Mouse (Mus musculus) limb, embryonic 15.5 days (tissue): Measurements from ENCODE around the gene Olfr463. TPM values are rescaled to one million over a fixed set of nuclear protein-coding genes. Genes with fewer than 3 reads are reported as not detected.

Experiments
- ATAC-seq: fragments of 200-750 bp; cut with Nextera tagmentation; 2 replicates; pipeline ENCODE4 v1.8.0; 2017; ENCODE audit warnings: low read depth, moderate TSS enrichment; ENCODE audit not compliant: insufficient number of reproducible peaks, low FRiP score, low TSS enrichment
- H3K27ac ChIP-seq: fragments of 300-500 bp; sonication (generic); 2 replicates; pipeline ENCODE4 v1.5.1; 2015; ENCODE audit warnings: moderate library complexity, mild to moderate bottlenecking, inconsistent platforms
- H3K27me3 ChIP-seq: fragments of 300-500 bp; sonication (generic); 2 replicates; pipeline ENCODE4 v1.6.1; 2015; ENCODE audit warnings: inconsistent platforms
- H3K36me3 ChIP-seq: fragments of 300-500 bp; sonication (generic); 2 replicates; pipeline ENCODE4 v1.6.1; 2015; ENCODE audit warnings: inconsistent platforms
- H3K4me1 ChIP-seq: fragments of 300-500 bp; sonication (generic); 2 replicates; pipeline ENCODE4 v1.6.1; 2015; ENCODE audit warnings: inconsistent platforms
- H3K4me2 ChIP-seq: fragments of 300-500 bp; sonication (generic); 2 replicates; pipeline ENCODE4 v1.6.1; 2015; ENCODE audit warnings: mild to moderate bottlenecking, inconsistent platforms
- H3K4me3 ChIP-seq: fragments of 300-500 bp; sonication (generic); 2 replicates; pipeline ENCODE4 v1.5.1; 2015; ENCODE audit warnings: mild to moderate bottlenecking, inconsistent platforms
- H3K9ac ChIP-seq: fragments of 300-500 bp; sonication (generic); 2 replicates; pipeline ENCODE4 v1.6.1; 2015; ENCODE audit warnings: inconsistent platforms
- H3K9me3 ChIP-seq: fragments of 300-500 bp; sonication (generic); 2 replicates; pipeline ENCODE4 v1.6.1; 2016; ENCODE audit warnings: inconsistent platforms
- WGBS: fragments of 180-500 bp; shearing (Covaris S2); methylation state at CpG from one replicate; pipeline ENCODE4 v1.1.7; 2015; 5-methylcytosine and 5-hydroxymethylcytosine counted together
- polyA plus RNA-seq: library from polyadenylated mRNA; unstranded; fragments of >200 nt; fragmentation: Nextera tagmentation; extraction: Ambion mirVana; gene quantifications from 2 replicates; pipeline ENCODE4 v1.2.1, GENCODE M21; 2015

Olfr463 gene
- not detected in 2 replicates for polyA plus RNA-seq

DNA sequence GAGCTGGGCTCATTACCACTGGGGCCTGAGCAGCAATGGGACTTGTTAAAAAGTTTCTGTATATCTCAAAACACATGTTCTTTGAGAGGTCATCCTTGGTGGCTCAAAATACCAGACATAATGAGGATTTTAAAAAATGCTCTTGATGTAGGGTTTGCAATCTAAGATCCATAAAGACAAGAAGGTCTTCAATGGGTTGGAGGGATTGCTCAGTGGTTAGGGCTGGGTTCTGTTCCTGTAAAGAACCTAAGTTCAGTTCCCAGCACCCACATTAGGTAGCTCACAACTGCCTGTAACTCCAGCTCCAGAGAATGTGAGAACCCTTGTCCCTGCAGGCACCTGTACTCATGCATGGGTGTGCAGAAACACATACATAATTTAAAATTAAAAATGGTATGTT, at the start of gene Olfr463:
Gene Olfr463 (minus strand): TSS at position 101 of the 400 bp plus-strand sequence.
- no peak within 1 kb of the TSS for H3K9ac ChIP-seq
- no peak within 1 kb of the TSS for H3K4me3 ChIP-seq
- H3K36me3 ChIP-seq = no peaks in the 10 kb centered on the region
- no peaks in the 10 kb centered on the region; the same call in 1 of the 2 replicates for H3K9me3 ChIP-seq
- H3K4me2 ChIP-seq = no peak within 1 kb of the TSS
- no peak within 1 kb of the TSS for H3K27ac ChIP-seq
- H3K4me1 ChIP-seq = no peaks in the 10 kb centered on the region
- H3K27me3 ChIP-seq = peaks cover 3% of the 10 kb centered on the region; the same call in 1 of the 2 replicates
- ATAC-seq = no peak

DNA sequence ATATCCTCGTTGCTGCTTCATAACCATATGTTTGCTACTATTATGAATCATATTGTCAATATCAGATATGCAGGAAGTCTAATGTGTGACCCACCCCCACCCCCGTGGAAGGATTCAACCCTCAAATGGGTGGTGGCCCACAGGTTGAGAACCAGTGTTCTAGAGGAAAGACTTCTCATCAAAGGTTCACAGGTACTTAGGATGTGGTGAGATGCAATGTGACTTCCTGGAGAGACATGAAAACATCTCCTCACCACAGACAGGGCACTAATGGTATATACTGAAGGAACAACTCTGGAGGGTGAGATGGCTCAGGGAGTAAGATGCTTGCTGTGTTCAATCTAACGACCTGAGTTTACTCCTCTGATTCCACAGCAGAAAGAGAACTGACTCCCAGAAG, 38.3 kb upstream of the Olfr463 start:
- no peaks in the 10 kb centered on the region for H3K27me3 ChIP-seq
- H3K9ac ChIP-seq = no peak overlapping the region
- no peaks in the 10 kb centered on the region for H3K9me3 ChIP-seq
- ATAC-seq = no peak
- no peaks in the 10 kb centered on the region for H3K36me3 ChIP-seq
- H3K4me2 ChIP-seq = no peak overlapping the region
- no peaks in the 10 kb centered on the region for H3K4me1 ChIP-seq
- H3K4me3 ChIP-seq = no peak overlapping the region
- WGBS = 76% methylated on average over 3 of the region's 3 CpGs
- H3K27ac ChIP-seq = no peak overlapping the region

DNA sequence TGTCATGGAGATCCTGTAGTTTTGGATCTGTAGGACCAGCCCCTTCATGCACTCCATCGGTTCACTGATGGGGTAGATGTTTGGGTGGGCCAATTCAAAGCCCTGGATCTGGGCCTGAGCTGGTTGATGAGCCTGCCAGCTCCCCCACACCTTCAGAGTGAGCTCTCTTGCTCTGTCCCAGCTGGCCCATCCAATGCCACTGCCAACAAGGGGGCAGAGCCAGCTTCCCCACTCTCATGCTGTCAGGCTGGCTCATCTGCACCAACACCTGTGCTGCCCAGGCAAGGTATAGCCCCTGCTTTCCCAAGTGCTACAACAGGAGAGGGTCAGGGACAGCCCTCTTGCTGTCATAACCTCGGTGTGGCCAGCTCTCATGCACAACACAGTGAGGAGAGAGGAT, 36.5 kb upstream of the Olfr463 start:
- Histone ChIP-seq H3K36me3 (no peaks in the 10 kb centered on the region), H3K27ac (no peak overlapping the region), H3K9me3 (no peaks in the 10 kb centered on the region), H3K4me1 (no peaks in the 10 kb centered on the region), H3K27me3 (no peaks in the 10 kb centered on the region), H3K9ac (no peak overlapping the region), H3K4me3 (no peak overlapping the region), H3K4me2 (no peak overlapping the region)
- WGBS = 60% methylated on average over 2 of the region's 2 CpGs
- no peak for ATAC-seq

DNA sequence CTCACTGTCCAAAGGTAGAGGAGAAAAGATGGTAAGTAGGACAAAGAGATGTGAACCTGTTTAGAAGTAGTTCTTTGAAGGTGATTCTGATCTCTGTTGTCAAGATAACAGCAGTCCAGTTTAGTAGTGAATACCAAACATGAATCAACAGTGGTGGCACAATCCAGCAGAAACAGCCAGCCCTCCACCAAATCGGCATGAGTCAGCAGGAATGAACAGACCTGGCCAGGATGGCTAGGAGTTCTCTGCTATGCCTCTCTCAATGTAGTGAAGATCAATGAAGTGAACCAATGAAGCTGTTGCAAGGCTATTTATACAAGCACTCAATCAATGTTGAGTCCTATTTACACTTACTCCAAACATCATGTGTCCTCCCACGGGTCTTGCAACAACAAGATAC, 33.2 kb upstream of the Olfr463 start:
- Histone ChIP-seq H3K27me3 (no peaks in the 10 kb centered on the region), H3K4me3 (no peak overlapping the region), H3K4me2 (no peak overlapping the region), H3K36me3 (no peaks in the 10 kb centered on the region), H3K9ac (no peak overlapping the region), H3K9me3 (no peaks in the 10 kb centered on the region), H3K27ac (no peak overlapping the region), H3K4me1 (no peaks in the 10 kb centered on the region)
- 88% methylated on average over 2 of the region's 2 CpGs for WGBS
- no peak for ATAC-seq

DNA sequence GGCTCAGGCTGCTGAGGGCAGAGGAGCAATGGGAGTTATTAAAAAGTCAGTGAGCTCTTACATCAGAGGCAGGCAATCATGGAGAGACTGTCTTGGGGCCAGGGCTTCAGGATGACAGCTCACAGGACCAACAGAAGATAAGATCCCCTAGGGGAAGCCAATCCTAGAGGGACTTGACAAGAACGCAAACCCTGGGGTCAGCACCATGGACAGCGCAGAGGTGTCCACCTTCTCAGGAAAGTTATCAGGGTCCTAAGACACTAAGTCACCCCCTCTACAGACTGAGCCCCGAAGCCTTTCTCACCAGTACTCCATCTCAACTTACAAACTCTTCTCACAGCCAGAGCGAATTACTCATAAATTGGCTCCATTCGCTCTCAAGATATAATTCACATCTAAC, 23.8 kb upstream of the Olfr463 start, which contains the start of gene Olfr464:
Gene Olfr464 (minus strand): TSS at position 2 of the 400 bp plus-strand sequence.
- Histone ChIP-seq H3K27ac (no peak within 1 kb of the TSS), H3K9me3 (no peaks in the 10 kb centered on the region), H3K36me3 (no peaks in the 10 kb centered on the region), H3K4me2 (no peak within 1 kb of the TSS), H3K27me3 (no peaks in the 10 kb centered on the region), H3K9ac (no peak within 1 kb of the TSS), H3K4me1 (no peaks in the 10 kb centered on the region), H3K4me3 (no peak within 1 kb of the TSS)
- no peak for ATAC-seq
- 33% methylated on average over 5 of the region's 5 CpGs for WGBS

DNA sequence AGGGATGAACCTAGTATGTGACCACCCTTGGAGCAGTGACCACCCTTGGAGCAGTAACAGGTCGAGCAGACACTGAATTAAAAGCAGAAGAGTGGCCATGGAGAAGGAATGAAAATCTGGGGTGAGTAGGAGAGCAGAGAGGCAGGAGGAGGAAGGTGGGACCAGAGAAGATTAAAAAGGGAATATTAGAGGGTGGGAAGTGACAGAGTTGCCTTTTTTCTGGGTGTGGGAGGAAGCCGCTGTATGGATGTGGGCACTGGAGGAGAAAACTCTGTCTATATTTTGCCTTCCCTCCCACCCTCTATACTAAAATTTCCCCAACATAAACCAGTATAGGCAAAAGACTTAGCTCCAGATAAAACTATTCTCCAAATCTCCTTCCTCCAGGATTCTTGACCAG, 23.1 kb upstream of the Olfr463 start:
- Histone ChIP-seq H3K4me2 (no peak overlapping the region), H3K27me3 (no peaks in the 10 kb centered on the region), H3K27ac (no peak overlapping the region), H3K4me3 (no peak overlapping the region), H3K4me1 (no peaks in the 10 kb centered on the region), H3K36me3 (no peaks in the 10 kb centered on the region), H3K9ac (no peak overlapping the region), H3K9me3 (no peaks in the 10 kb centered on the region)
- no peak for ATAC-seq
- WGBS = 69% methylated on average over 2 of the region's 2 CpGs

DNA sequence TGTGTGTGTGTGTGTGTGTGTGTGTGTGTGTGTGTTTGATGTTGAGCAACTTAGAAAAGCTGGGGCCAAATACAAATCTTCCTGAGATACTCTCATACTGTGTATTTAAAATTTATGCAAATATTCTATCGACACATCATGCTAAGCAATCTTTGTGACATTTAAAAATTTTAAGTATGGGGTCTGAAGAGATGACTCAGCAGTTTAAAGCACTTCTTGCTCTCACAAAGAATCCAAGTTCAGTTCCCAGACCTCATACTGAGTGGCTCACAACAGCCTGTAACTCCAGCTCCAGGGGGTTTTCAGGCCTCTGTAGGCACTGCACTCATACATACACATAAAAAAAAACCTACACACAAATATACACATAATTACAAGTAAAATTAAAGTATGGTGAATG, 18.8 kb upstream of the Olfr463 start:
- no peak overlapping the region for H3K4me2 ChIP-seq
- no peak overlapping the region for H3K4me3 ChIP-seq
- no peaks in the 10 kb centered on the region for H3K36me3 ChIP-seq
- WGBS = 77% methylated on average over 1 of the region's 1 CpGs
- no peaks in the 10 kb centered on the region for H3K27me3 ChIP-seq
- no peak for ATAC-seq
- no peak overlapping the region for H3K9ac ChIP-seq
- no peaks in the 10 kb centered on the region for H3K4me1 ChIP-seq
- no peak overlapping the region for H3K27ac ChIP-seq
- no peaks in the 10 kb centered on the region for H3K9me3 ChIP-seq

DNA sequence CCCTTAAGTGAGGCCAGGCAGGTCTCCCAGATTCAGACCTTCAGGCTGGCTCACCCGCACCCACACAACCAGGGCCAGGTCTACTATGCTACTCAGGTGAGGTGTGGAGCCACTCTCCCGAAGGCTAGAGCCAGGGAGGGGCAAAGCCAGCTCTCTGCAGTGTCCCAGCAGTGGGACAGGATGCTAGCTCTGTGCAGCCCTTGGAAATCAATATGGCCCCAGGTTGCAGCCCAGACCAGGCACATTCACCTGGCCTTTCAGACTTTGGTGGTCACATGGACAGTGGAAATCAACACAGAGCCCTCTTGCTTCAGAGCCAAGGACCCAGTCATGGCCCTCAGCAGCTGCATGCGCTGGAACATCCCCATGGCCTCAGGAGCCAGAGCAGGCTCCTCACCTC, 7.1 kb upstream of the Olfr463 start:
- 78% methylated on average over 3 of the region's 3 CpGs for WGBS
- H3K4me3 ChIP-seq = no peak overlapping the region
- H3K9ac ChIP-seq = no peak overlapping the region
- no peaks in the 10 kb centered on the region for H3K4me1 ChIP-seq
- H3K27me3 ChIP-seq = no peaks in the 10 kb centered on the region
- no peaks in the 10 kb centered on the region for H3K36me3 ChIP-seq
- no peaks in the 10 kb centered on the region; the same call in 1 of the 2 replicates for H3K9me3 ChIP-seq
- no peak overlapping the region for H3K27ac ChIP-seq
- ATAC-seq = no peak
- H3K4me2 ChIP-seq = no peak overlapping the region

DNA sequence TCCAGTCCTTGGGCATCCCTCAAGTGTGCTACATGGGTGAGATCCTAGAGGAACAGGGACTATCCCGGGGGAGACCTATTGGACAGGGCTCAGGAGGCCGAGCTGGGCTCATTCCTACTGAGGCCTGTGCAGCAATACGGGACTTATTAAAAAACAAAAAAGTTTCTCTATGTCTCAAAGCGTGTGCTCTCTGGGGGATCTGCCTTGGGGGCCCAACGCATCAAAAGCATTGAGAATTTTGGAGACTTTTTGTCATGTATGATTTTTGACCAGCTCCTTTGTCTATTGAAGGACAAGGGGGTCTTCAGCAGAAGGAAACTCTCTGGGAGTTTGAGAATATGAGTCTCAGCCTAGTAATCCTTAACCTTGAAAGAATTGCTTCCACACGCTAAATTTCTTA, 5.0 kb downstream of the Olfr463 start, which contains the start of gene Olfr462:
Gene Olfr462 (minus strand): TSS at position 101 of the 400 bp plus-strand sequence.
- Histone ChIP-seq H3K27me3 (no peaks in the 10 kb centered on the region), H3K27ac (no peak within 1 kb of the TSS), H3K9ac (no peak within 1 kb of the TSS), H3K4me2 (no peak within 1 kb of the TSS), H3K4me3 (no peak within 1 kb of the TSS), H3K36me3 (no peaks in the 10 kb centered on the region), H3K9me3 (no peaks in the 10 kb centered on the region), H3K4me1 (no peaks in the 10 kb centered on the region)
- 84% methylated on average over 6 of the region's 6 CpGs for WGBS
- ATAC-seq = no peak

DNA sequence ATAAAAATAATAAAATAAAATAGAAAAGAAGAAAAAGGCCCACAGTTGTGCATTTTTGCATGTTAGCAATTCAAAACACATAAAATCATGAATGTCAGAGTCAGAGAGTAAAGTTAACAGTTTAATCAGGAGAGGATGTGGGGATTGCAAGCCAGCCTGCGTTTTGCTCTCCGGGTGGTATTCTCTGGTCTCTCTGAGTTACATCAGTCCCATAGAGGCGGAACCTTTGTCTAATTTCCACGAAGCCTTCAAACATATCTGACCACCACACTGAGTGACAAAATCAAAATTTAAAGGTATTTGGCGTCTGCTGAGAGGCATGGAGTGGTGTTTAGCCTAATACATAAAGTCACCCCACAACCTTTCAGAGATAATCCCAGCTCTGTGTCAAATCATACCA, 12.3 kb downstream of the Olfr463 start:
- peaks cover 4% of the 10 kb centered on the region; the same call in 1 of the 2 replicates for H3K4me1 ChIP-seq
- no peaks in the 10 kb centered on the region for H3K9me3 ChIP-seq
- no peak overlapping the region for H3K4me2 ChIP-seq
- no peak overlapping the region for H3K27ac ChIP-seq
- no peaks in the 10 kb centered on the region for H3K36me3 ChIP-seq
- H3K4me3 ChIP-seq = no peak overlapping the region
- H3K9ac ChIP-seq = no peak overlapping the region
- WGBS = 73% methylated on average over 5 of the region's 5 CpGs
- no peak for ATAC-seq
- no peaks in the 10 kb centered on the region for H3K27me3 ChIP-seq

DNA sequence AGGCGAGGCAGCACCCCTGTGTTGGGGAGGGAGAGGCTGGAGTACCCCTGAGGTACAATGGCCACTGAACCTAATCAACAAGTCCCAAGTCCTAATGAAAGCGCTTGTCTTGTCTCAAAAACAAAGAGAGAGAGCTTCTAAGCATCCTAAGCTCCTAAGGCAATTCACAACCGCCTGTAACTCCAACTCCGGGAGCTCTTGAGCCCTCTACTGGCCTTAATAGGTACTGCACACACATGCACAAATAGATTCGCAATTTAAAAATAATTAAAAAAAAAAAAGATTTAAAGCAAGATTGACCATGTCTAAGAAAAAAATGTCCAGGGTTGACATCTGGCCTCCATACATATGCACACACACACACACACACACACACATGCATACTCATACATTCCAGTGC, 13.7 kb downstream of the Olfr463 start:
- no peak for ATAC-seq
- no peak overlapping the region for H3K27ac ChIP-seq
- peaks cover 9% of the 10 kb centered on the region; the same call in 1 of the 2 replicates for H3K4me1 ChIP-seq
- no peak overlapping the region for H3K9ac ChIP-seq
- H3K9me3 ChIP-seq = no peaks in the 10 kb centered on the region
- H3K36me3 ChIP-seq = no peaks in the 10 kb centered on the region
- WGBS = 40% methylated on average over 5 of the region's 5 CpGs
- H3K4me3 ChIP-seq = no peak overlapping the region
- H3K4me2 ChIP-seq = no peak overlapping the region
- H3K27me3 ChIP-seq = no peaks in the 10 kb centered on the region

DNA sequence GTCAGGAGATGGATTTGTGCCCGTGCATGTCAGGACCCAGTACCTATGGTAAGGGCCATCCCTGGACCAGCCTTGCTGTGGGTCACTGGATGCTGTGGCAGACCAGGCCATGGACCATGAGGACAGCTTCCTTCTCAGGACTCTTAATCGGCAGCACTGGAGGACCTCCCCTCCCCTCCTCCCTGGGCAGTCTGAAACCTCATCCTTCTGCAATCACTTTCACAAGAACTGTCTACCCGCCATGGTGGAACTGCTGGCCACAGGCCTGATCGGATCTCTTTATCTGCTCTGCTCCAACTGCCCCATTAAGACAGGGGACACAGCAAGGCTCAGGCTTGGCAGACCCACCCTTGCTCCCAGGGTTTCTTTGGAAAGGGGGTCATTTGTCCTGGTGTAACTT, 15.5 kb downstream of the Olfr463 start:
- Histone ChIP-seq H3K4me3 (no peak overlapping the region), H3K4me2 (no peak overlapping the region), H3K27me3 (no peaks in the 10 kb centered on the region), H3K9ac (no peak overlapping the region), H3K4me1 (peaks cover 9% of the 10 kb centered on the region; the same call in 1 of the 2 replicates), H3K36me3 (no peaks in the 10 kb centered on the region), H3K9me3 (no peaks in the 10 kb centered on the region), H3K27ac (no peak overlapping the region)
- 80% methylated on average over 4 of the region's 4 CpGs for WGBS
- ATAC-seq = no peak

DNA sequence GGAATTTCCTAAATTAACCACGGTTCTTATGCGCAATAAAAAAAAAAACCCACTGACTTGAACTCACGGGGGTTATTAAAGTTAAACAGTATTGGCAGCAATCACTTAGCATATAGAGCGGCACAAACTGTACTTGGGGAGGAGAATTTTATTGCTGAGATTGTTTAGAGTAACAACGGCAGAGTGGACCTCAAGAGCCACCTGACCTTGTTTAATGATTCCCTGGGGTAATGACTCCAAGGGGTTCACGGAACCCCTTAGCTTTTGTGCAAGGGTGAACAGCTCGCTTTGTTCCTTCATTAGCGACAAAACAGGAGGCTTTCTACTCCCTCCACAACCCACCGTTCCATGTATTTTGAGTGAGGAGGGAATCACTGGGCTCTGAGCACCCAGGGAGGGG, 17.4 kb downstream of the Olfr463 start:
- no peaks in the 10 kb centered on the region for H3K27me3 ChIP-seq
- no peak overlapping the region for H3K4me3 ChIP-seq
- no peak overlapping the region for H3K4me2 ChIP-seq
- WGBS = 35% methylated on average over 9 of the region's 9 CpGs
- H3K4me1 ChIP-seq = peaks cover 9% of the 10 kb centered on the region; the same call in 1 of the 2 replicates
- no peak overlapping the region for H3K9ac ChIP-seq
- no peak overlapping the region for H3K27ac ChIP-seq
- no peaks in the 10 kb centered on the region for H3K9me3 ChIP-seq
- ATAC-seq = no peak
- H3K36me3 ChIP-seq = no peaks in the 10 kb centered on the region
